Mouse (Mus musculus): ENCODE results near the gene Tssk4.

The Tssk4 gene

DNA sequence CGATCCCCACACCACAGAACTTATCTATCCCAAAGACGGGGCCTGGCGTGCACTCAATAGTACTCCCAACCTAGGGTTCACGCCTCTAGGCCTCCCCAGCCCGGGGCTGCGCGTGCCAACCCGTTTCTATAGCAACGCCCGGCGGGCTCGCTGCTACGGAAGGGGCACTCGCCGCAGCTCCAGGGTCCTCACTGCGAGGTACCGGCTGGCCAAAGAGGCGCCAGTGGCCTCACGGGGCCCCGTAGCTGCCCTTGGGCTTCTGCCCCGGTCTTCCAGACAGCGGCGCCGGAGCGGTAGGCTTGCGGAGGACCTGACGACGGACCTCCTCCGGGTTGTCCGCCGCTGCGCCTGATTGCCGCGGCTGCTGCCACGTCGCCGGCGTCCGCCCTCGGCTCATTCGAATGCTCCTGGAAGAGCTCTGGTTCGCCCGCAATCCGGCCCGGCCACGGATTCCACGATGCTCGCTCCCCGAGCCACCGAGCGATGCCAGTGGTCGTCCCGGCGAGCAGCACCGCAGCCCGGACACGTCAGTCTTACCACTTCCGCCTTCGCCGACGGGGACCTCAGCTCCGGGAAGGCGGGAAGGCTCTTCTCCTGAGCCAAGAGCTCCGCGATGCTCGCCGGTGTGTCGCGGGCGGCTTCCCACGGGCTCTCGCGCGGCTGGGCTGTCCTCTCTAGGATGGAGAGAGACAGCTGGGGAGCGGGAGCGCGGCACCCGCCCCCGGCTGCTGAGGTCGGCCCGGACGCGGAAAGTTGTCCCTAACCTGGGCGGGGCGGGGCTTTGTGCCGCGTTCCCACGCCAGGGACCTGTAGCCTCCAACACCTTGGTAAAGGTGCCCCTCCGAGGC, 6.7 kb upstream of the Tssk4 start, which contains the start of gene Tm9sf1:
Gene Tm9sf1, minus strand, starts transcription at position 747 of the 848 bp plus-strand sequence.
- DNase-seq (ENCODE audit: low read depth, low spot score): peak; percentile 73

DNA sequence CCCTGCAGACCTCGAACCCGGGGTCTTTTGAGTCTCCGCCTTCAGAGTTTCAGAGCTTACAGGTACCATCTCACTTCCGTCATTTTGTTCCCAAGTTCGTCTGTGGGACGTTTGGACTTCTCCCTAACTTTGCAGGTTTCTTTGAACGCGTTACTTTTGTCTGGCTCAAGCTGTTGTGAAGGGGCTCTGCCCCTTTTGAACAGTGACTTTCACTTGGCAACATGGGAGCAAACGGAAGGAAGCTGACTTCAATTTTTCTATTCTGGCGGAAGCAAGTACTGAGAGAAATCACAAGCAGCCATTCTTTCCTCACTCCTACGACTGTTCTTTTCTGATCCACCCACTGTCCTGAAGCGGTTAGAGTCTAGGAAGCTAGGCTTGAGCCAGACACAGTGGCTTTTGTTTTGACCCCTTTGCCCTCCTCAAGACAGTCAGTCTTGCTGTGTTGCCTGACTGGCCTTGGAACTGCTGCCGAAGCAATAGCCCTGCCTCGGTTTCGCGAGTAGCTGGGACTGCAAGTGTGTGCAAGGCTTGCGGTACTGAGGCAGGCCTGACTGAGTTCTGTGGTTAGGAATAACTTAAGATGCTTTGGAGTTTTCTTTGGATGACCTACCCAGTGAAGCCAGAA, 5.6 kb upstream of the Tssk4 start:
- no peak for DNase-seq (ENCODE audit: low read depth, low spot score)

DNA sequence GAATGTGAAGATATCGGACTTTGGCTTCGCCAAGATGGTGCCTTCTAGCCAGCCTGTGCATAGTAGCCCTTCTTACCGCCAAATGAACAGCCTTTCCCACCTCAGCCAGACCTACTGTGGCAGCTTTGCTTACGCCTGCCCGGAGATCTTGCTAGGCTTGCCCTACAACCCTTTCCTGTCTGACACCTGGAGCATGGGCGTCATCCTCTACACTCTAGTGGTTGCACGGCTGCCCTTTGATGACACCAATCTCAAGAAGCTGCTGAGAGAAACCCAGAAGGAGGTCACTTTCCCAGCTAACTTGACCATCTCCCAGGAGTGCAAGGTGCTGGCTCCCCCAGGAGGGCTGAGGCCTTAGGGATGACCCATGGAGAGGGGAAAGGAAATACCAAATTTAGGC, 1.5 kb downstream of the Tssk4 start:
- no peak for DNase-seq (ENCODE audit: low read depth, low spot score)

DNA sequence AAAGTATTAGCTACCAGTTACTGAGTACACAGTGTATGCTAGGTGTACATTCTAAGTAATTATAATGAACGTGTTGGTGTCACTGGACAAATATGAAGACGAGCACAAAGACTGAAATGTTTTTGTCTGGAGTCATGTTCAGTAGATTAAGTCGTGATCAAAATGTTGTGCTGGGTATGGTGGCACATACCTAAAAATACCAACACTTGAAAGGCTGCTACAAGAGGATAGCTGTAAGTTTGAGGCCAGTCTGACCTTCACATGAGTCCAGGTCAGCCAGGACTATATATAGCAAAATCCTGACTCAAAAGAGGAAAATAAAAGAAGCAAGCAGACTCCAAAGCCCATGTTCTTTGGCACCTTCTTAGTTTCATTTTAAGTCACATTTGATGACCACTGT, 7.0 kb downstream of the Tssk4 start:
- DNase-seq (ENCODE audit: low read depth, low spot score): no peak

DNA sequence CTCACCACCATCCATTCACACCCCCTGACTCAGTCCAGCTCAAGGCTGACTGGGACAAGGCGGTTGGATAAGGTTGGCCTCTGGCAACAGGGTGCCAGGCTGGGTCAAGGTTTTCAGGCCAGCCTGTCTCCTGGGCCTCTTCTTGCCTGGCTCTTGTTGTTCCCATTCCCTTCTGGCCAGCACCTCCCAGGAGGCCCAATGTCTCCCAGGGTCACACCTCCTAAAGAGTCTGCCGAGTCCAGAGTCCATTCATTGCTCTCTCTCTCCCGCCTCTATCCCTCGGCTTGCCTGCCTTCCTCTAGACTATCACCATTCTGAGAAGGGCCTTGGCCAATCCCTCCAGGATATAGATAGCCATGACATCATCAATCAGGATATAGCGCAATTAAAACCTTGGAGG, 8.0 kb downstream of the Tssk4 start:
- no peak for DNase-seq (ENCODE audit: low read depth, low spot score)

DNA sequence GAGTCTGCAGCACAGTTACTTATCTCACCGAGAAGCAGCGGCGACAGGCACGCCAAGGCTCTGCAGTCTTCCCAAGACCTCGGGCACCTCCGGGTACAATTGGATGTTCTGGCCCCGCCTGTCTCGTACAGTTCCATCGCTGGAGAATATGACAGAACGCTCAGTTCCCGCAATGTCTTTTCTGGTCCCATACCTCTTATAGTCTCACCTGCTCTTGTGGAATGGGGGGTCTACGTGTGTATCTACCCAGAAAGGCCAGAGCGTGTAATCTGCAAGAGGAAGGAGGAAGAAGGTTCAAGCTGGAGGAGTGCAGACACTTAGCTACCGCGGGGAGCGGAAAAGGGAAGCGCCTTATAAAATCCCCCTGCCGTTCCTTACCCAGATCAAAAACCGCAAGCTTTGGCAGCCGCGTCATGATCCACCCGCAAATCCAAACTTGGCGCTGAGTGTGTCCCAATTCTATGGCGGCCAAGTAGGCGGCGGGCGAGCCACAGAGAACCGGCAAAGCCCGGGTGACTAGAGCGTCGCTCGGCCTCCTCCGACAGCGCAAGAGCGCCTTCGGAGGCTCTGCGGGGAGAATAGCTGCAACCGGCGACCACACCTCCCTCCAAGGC, 10.1 kb downstream of the Tssk4 start, which contains the start of gene Mdp1:
Gene Mdp1, minus strand, starts transcription at position 549 of the 614 bp plus-strand sequence.
- DNase-seq (ENCODE audit: low read depth, low spot score): peak; percentile 89

DNA sequence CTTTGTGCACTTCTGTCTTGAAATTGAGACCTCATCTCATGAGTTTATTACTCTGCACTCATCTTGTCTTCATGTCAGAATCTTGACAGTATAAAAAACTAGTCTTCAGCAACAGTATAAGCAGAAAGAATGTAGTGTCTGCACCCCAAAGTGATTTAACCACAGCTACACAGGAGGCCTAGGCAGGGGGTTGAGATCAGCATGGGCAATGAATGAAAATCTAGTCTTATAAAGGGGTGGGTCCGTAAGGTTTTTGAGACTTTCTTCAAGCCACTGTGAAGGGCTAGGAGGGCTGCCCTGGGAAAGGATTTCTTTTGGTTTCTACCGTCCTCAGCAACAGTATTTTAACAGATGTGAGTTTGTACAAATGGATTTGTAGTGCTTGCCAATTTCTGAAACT, 10.7 kb downstream of the Tssk4 start:
- no peak for DNase-seq (ENCODE audit: low read depth, low spot score)

DNA sequence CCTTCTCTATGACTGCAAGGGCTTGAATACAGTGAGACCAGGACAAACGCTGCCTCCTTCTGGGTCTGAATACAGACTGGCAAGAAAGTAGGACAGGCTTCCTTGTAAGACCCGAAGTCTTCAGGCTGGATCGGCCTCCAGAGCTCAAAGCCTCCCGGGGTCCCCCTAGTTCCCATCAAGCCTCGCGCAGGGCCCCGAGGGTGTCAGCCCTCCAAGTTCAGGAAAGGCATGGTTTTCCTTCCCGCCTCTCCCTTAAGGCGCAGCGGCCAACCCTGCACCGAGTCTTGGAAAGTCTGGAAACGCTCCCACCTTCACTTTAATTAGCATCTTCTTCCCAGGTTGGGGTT, 21.5 kb downstream of the Tssk4 start:
- no peak for DNase-seq (ENCODE audit: low read depth, low spot score)

DNA sequence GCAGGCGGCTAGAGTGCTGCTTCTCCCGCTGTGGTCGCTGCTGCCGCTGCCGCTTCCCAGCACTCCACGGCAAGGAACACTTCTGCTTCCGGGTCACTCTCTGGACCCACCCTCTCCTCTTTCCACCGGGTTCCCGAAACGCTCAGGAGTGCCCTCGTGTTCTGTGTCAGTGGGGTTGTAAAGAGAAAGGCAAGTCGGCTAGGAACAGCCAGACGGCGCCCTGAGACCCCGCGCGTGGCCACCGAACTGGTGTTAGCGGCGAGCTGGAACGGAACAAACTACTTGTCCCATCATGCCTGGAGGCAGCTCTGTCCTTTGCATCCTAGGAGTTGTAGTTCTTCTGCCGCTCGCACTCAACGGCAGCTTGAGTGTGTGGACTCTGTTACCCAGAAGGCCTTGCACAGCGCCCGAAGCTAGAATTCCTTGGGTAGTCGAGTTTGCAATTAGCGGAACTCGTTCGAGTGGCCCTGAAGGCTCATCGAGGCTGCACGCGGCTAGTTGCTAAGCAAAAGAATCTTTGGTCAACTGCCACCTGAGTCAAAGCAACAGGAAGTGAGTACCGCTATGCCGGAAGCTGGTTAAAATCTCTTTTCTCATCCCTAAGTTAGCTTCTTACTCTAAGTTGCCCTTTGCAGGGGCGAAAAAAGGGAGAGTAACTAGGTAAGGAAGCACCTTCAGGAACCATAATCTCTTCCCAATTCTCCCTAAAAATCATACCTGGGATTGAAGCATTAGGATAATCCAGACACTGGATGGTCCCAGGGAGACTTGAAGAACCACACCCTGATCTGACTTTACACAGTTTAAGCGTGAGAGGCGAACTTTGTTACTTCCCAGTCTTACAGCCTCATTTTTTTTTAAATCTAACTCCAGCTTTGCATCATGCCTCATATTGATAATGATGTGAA, 22.1 kb downstream of the Tssk4 start, which contains the start of the genes Gmpr2 and Nedd8:
Gene Gmpr2, plus strand, starts transcription at position 109 of the 908 bp plus-strand sequence.
Gene Nedd8, minus strand, starts transcription at position 292 of the 908 bp plus-strand sequence.
- DNase-seq (ENCODE audit: low read depth, low spot score): peak; percentile 99

DNA sequence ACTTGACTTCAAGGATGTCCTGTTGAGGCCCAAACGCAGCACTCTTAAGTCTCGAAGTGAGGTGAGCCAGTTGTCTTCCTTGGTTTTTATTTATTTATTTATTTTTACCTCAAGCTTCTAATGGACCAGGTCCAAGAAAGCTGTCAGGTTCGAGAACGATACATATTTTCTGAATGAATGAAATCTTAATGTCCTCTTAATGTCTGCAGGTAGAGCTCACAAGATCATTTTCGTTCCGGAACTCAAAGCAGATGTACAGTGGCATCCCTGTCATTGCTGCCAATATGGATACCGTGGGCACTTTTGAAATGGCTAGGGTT, 22.7 kb downstream of the Tssk4 start:
- DNase-seq (ENCODE audit: low read depth, low spot score): no peak

DNA sequence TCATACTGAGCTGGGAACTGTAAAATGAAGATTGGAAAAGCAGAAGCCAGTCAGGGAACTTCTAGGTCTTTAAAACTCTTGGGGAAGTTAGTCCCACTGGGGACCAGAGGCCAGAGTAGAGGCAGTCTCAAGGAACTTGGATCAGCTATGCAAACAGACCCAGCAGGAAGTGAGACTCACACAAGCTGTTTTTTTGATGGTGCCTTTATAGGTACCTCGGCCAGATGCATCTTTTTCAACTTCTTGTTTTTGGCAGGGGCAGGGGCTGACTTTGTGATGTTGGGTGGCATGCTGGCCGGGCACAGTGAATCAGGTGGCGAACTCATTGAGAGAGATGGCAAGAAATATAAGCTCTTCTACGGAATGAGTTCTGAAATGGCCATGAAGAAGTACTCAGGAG, 27.6 kb downstream of the Tssk4 start:
- DNase-seq (ENCODE audit: low read depth, low spot score): no peak

DNA sequence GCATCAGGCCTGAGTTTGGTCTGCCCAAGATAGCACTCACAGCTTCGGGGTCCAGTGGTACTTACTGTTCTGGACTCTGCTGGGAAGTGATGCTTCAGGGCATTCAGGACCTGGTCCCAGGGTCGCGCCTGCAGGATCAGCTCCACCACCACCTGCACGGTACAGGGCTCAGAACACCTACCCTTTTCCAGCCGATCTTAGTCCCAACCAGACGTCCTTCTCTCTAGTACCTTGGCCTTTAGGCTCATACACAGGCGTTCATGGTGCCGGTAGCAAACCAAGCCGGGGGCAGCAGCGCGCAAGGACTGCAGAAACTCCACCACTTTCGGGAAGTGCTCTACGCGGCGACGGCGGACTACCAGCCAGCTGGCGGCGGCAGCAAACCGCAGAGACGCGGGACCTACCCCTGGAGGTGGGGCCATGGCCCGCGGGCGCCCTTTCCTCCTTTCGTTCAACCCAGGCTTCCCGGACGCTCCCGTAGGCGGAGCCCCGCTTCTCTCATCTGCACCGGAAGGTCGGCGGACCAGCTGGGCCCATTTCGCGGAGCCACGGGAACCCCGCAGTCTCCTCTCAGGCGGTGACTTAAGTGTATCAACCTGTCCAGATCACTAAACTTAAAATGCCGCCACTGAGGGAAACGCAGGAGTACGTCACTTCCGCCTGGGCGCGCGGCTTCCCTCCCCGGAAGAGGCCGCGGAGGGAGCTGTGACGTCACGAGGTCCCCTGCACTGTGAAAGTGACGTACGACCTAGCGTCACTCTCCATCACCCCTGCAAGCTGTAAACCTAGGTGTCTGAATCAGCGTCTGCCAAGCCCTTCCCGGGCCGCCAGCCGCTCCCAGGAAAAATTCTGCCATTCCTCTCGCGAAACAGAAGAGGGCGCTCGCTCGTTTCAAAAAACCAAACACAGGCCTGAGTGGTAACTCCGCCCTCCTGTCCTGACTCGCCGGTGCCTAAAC, 31.5 kb downstream of the Tssk4 start, which contains the start of gene Tinf2:
Gene Tinf2, minus strand, starts transcription at position 661 of the 958 bp plus-strand sequence.
- peak; percentile 97 for DNase-seq (ENCODE audit: low read depth, low spot score)

DNA sequence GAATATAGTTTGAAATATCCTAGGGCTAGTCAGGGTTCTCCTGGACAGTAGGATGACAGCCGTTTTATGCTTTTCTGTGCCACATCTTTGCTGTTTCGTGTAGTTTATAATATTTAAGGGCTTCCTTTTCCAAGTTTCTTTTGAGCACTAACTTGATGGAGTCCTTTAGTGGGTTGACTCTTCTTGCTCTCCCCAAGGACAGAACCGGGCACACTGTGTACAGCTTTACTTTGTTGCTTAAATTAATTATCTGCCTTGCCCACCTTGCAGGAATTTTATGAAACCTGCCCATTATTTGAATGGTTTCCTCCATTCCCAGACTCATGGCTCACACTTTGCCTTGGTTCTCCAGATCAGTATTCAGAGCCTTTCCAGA, 32.1 kb downstream of the Tssk4 start:
- no peak for DNase-seq (ENCODE audit: low read depth, low spot score)

DNA sequence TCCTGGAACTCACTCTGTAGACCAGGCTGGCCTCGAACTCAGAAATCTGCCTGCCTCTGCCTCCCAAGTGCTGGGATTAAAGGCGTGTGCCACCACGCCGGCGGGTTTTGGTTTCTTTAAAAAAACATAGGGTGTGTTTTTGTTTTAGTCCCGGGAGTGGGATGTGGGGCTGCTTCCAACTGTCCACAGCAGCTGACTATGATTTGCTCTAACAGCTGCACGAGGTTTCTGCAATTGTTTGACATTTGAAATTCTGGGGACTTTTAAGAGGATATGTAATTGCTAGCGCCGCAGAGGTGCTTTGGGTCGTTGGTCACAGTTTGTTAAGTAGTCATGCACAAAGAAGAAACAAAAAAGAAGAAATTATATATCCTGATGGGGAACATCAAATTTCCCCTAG, 39.4 kb downstream of the Tssk4 start:
- DNase-seq (ENCODE audit: low read depth, low spot score): no peak

DNA sequence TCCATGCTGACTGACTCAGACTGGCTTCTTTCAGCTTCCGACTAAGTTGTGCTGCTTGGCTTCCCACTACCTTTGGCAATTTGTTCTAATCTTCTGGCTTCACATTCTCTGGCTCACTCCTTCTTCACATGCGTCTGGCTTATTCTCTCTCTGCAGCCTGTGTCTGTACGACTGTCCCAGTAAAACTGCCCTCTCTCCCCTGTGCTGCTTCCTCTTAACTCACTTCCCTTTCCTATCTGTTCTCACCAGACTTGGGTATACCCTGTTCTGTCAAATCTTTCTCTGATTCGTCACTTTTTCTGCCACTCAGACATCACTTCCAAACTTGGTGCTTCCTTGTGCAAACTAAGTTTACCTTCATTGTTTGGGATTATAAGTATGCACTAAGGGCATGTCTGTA, 47.2 kb downstream of the Tssk4 start:
- DNase-seq (ENCODE audit: low read depth, low spot score): no peak

DNA sequence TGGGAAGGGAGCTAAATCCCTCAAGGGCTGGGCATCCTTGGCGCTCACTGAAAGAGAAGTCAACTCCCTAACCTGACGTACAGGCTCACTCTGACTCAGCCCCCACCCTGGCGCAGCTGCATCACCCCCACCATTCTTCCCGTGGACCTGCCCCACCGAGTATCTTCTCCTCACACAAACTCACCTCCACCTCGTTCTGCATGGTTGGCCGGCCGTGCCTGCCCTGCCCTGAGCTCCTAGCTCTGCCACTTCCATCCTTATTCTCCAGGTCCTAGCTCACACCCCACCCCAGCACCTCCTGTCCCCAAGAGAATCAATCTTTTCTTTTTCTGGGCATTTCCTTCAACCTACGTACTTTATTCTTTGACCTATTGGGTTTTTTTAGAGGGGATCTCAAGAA, 51.1 kb downstream of the Tssk4 start:
- no peak for DNase-seq (ENCODE audit: low read depth, low spot score)

Measured in telencephalon, adult 2 months (tissue).